ENCODE assay signal across 9 mouse cellular contexts in the genomic region with DNA sequence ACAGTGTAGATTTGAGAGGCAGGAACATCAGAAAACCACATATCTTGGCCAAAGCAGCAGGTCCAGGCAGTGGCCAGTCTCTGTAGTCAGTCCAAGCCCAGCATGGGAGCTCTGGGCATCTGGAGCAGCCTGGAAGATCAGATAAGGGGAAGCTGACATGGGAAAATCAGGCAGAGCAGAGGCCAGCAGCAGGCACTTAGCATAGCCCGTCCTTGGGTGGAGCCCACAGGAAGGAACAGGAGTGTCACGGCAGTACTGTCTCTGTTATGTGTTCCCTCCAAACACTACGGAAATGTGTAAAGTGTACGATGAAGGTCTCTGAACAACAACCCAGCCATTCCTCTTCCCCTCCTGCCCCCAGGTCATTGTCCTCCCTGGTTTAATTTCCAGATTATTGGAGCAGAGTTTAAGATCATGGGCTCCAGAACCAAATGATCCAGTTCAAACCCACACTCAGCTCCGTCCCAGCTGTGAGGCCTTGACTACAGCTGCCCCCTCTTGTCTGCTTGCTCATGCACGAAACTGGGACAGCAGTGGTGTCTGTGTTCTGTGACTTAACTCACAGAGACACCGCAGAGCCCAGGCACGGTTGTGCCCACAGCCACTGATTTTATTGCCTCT.
DNase-seq lines count a peak whose midpoint lies in the region; ATAC-seq lines count a peak whose summit lies in the region.
"Had no signal": no experiment of that assay in that cellular context is flagged by ENCODE, and none has a peak within 500 bp of the region (broad histone marks: within the 10 kb centered on the region; RNA-seq: fewer than 3 reads in every experiment).

No protein-coding gene starts in this region.

- ATAC-seq in limb, embryonic 12.5 days (ENCODE audit: insufficient number of reproducible peaks, insufficient read depth, low FRiP score, low TSS enrichment, low read depth): no peak; the same call in 1 of the 2 replicates
- no peak for ATAC-seq in stomach, embryonic 14.5 days (ENCODE audit: insufficient number of reproducible peaks, insufficient read depth, low FRiP score, low read depth)

- H3K36me3 ChIP-seq in limb, embryonic 12.5 days: no peaks in the 10 kb centered on the region
- no peaks in the 10 kb centered on the region for H3K36me3 ChIP-seq in stomach, embryonic 14.5 days (ENCODE audit: control insufficient read depth, insufficient read depth, low read length)

- peak; percentile 43 for DNase-seq in ovary, adult 18-20 months (ENCODE audit: low spot score)
- no peak for DNase-seq in ovary, postnatal 10 days (ENCODE audit: low spot score)
- peak; percentile 26 to 59 for DNase-seq in heart, postnatal 14 days
- DNase-seq in natural killer cell, adult 2 months (ENCODE audit: low spot score in 2 of 2): no peak
- no peak for DNase-seq in left cerebral cortex, postnatal 14 days (ENCODE audit: low spot score in 2 of 2)
- DNase-seq in left cerebral cortex, adult 8-10 months (ENCODE audit: low spot score in 2 of 2): no peak

- H3K9me3 ChIP-seq in limb, embryonic 12.5 days: no peaks in the 10 kb centered on the region
- H3K9me3 ChIP-seq in stomach, embryonic 14.5 days (ENCODE audit: control insufficient read depth, low read depth, low read length): no peaks in the 10 kb centered on the region

- H3K4me2 ChIP-seq in limb, embryonic 12.5 days: no peak overlapping the region
- H3K4me2 ChIP-seq in stomach, embryonic 14.5 days (replicated peaks; ENCODE audit: low read depth, low read length): no peak overlapping the region

- H3K27me3 ChIP-seq in limb, embryonic 12.5 days: no peaks in the 10 kb centered on the region
- H3K27me3 ChIP-seq in stomach, embryonic 14.5 days (ENCODE audit: control insufficient read depth, insufficient read depth, low read length): no peaks in the 10 kb centered on the region

- no peak overlapping the region for H3K9ac ChIP-seq in limb, embryonic 12.5 days (replicated peaks)
- no peak overlapping the region for H3K9ac ChIP-seq in stomach, embryonic 14.5 days (replicated peaks; ENCODE audit: low read depth, low read length)
- H3K9ac ChIP-seq: liver, embryonic 14.5 days had no signal

- intact Hi-C loops in heart, postnatal 14 days (cut with DNase I): no loop called here
- intact Hi-C loops in left cerebral cortex, postnatal 14 days (cut with DNase I): no loop called here

- WGBS in limb, embryonic 12.5 days: 51% methylated on average over 8 of the region's 8 CpGs
- 65% methylated on average over 8 of the region's 8 CpGs for whole genome bisulfite sequencing in stomach, embryonic 14.5 days

- peak overlapping the region; percentile 29 for H3K27ac ChIP-seq in limb, embryonic 12.5 days
- peak overlapping the region; percentile 49; the same call in 1 of the 2 replicates for H3K27ac ChIP-seq in stomach, embryonic 14.5 days (ENCODE audit: low read length)
- H3K27ac ChIP-seq: liver, embryonic 14.5 days had no signal

- no peak overlapping the region for H3K4me3 ChIP-seq in limb, embryonic 12.5 days (replicated peaks)
- no peak overlapping the region for H3K4me3 ChIP-seq in stomach, embryonic 14.5 days (ENCODE audit: low read depth, low read length)

- peaks cover 16% of the 10 kb centered on the region for H3K4me1 ChIP-seq in limb, embryonic 12.5 days (replicated peaks)
- no peaks in the 10 kb centered on the region for H3K4me1 ChIP-seq in stomach, embryonic 14.5 days (ENCODE audit: control insufficient read depth, insufficient read depth, low read length)

Comparison
In these comparisons a context has a peak if more than half of its experiments do, and no peak if none do; other contexts are left out.
1. DNase-seq: peak in ovary, adult 18-20 months (single experiment) and heart, postnatal 14 days (2 of 2); none in ovary, postnatal 10 days (single experiment), natural killer cell, adult 2 months (0 of 2), left cerebral cortex, postnatal 14 days (0 of 2) and left cerebral cortex, adult 8-10 months (0 of 2).